Mouse (Mus musculus): ENCODE results near the gene Sult2b1. TPM values are rescaled to one million over a fixed set of nuclear protein-coding genes. Genes with fewer than 3 reads are reported as not detected.

The Sult2b1 gene
- polyA plus RNA-seq, 1 experiment from 2014 or later, result 2.5 TPM

DNA sequence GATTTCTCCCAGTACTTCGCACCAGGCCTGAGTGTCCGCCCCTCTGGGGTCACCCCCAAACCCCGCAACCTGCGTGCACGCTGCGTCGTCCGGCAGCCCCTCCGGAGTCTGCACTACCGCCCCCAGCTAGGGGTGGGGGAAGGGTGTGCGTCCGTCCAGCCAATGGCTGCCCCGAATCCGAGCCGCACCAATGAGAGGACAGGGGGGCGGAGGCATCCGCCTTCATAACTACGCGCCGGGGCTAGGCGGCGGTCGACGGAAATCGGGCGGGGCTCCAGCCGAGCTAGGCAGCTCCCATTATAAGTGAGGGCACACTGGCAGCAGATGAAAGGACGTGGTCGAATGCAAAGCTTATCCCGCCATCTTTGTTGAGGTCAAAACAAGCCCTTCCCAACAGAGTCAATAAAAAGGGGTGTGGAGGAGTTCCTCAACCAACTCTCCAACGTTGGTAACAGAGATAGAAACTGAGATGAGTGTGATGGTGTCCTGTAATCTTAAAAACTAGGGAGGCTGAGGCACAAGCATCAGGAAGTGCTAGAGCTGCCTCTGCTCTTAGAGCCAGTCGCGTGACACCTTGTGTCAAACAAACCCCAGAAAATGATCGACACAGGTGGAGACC is 69.3 kb downstream of the Sult2b1 start, which contains the start of gene Rpl18:
Rpl18 (plus strand) TSS at position 368 of the 619 bp plus-strand sequence.
- ATAC-seq (ENCODE audit: insufficient number of reproducible peaks, insufficient read depth, low FRiP score, low TSS enrichment), result peak; percentile 85
- H3K9ac ChIP-seq, result peak within 1 kb of the TSS; percentile 71
- peak within 1 kb of the TSS; percentile 65 for H3K27ac ChIP-seq
- H3K9me3 ChIP-seq, result no peaks in the 10 kb centered on the region
- H3K4me2 ChIP-seq (replicated peaks), result peak within 1 kb of the TSS; percentile 95
- H3K4me3 ChIP-seq, result peak within 1 kb of the TSS; percentile 88
- 7% methylated on average over 34 of the region's 34 CpGs for WGBS
- H3K4me1 ChIP-seq, result peaks cover 44% of the 10 kb centered on the region
- no peaks in the 10 kb centered on the region for H3K27me3 ChIP-seq
- peaks cover 49% of the 10 kb centered on the region for H3K36me3 ChIP-seq

GRCm38 (mm10) chr7:45714630-45715089 is 69.8 kb downstream of the Sult2b1 start:
- Histone ChIP-seq H3K27ac (peak overlapping the region; percentile 32), H3K36me3 (peaks cover 49% of the 10 kb centered on the region), H3K27me3 (no peaks in the 10 kb centered on the region), H3K4me3 (peak overlapping the region; percentile 69), H3K9ac (peak overlapping the region; percentile 71), H3K4me2 (replicated peaks) (peak overlapping the region; percentile 95), H3K9me3 (no peaks in the 10 kb centered on the region), H3K4me1 (peaks cover 40% of the 10 kb centered on the region)
- 10% methylated on average over 14 of the region's 14 CpGs for WGBS
- ATAC-seq (ENCODE audit: insufficient number of reproducible peaks, insufficient read depth, low FRiP score, low TSS enrichment), result peak; percentile 30

- no peaks in the 10 kb centered on the region for H3K27me3 ChIP-seq
- H3K9me3 ChIP-seq, result no peaks in the 10 kb centered on the region
- peak overlapping the region; percentile 69 for H3K4me3 ChIP-seq
- H3K27ac ChIP-seq, result no peak overlapping the region
- peak overlapping the region; percentile 71; the same call in 1 of the 2 replicates for H3K9ac ChIP-seq
- H3K4me1 ChIP-seq, result peaks cover 40% of the 10 kb centered on the region
- ATAC-seq (ENCODE audit: insufficient number of reproducible peaks, insufficient read depth, low FRiP score, low TSS enrichment), result no peak
- WGBS, result 75% methylated on average over 6 of the region's 6 CpGs
- H3K4me2 ChIP-seq (replicated peaks), result peak overlapping the region; percentile 95
- H3K36me3 ChIP-seq, result peaks cover 46% of the 10 kb centered on the region
These were observed 70.5 kb downstream of the Sult2b1 start for GRCm38 (mm10) chr7:45713881-45714520.

DNA sequence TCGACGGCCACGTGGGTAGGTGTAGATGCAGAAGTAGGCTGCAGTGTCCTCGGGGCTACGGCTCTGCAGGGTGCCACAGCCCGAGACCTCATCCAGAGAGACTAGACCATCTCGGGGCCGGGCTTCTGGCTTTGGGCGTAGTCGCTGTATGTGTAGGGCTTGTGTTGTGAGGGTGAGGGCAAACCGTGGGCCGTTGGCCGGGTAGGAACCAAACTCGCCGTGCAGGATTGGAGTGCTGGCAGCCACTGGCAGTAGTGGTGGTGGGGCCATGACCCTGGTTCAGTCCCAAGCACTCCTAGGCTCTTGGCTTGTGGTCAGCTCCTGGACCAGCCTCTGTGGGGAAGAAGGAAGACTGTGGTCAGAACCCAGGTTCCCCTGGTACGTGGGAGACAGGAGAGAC is 71.1 kb downstream of the Sult2b1 start:
- Histone ChIP-seq H3K27ac (no peak overlapping the region), H3K9ac (no peak overlapping the region), H3K36me3 (peaks cover 46% of the 10 kb centered on the region), H3K4me3 (no peak overlapping the region), H3K27me3 (no peaks in the 10 kb centered on the region), H3K4me1 (peaks cover 43% of the 10 kb centered on the region), H3K9me3 (no peaks in the 10 kb centered on the region), H3K4me2 (replicated peaks) (no peak overlapping the region)
- WGBS, result 90% methylated on average over 16 of the region's 16 CpGs
- ATAC-seq (ENCODE audit: insufficient number of reproducible peaks, insufficient read depth, low FRiP score, low TSS enrichment), result no peak

DNA sequence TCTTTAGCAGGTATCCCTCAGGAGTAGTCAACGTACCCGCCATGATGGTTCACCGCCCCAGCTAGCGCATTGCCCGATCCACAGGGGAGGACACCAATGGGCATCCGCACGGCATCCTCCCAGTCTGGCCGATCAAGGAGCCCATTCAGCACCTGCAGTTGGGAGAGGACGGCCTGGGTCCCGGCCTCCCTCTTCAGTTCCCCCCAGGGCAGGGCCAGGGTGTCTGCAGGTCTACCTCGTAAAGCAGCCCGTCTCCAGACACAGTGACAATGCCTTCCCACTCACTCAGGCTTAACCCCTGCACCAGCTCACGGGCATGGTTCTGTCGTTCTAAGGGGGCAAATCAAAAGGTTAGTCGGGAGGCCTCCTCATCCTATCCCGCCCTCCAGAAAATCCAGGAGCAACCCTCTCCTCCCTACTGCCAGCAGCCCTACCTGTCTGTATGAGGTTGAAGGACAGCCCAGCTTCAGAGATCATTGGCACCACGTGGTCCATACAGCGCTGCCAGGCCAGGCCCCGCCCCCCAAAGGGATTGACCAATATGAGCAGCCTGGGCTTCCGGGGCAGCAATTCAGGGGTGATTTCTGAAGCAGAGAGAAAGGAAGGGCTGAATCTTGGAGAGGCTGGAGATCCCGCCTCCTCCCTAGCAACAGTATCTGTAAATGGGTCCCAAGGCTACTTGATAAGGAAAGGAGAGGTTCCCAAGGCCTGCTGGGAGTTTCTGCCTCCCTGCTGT is 72.3 kb downstream of the Sult2b1 start:
- WGBS, result 89% methylated on average over 21 of the region's 21 CpGs
- Histone ChIP-seq H3K4me3 (no peak overlapping the region), H3K36me3 (peaks cover 46% of the 10 kb centered on the region), H3K9me3 (no peaks in the 10 kb centered on the region), H3K9ac (no peak overlapping the region), H3K4me1 (peaks cover 54% of the 10 kb centered on the region), H3K27me3 (no peaks in the 10 kb centered on the region), H3K4me2 (replicated peaks) (no peak overlapping the region), H3K27ac (no peak overlapping the region)
- no peak for ATAC-seq (ENCODE audit: insufficient number of reproducible peaks, insufficient read depth, low FRiP score, low TSS enrichment)

DNA sequence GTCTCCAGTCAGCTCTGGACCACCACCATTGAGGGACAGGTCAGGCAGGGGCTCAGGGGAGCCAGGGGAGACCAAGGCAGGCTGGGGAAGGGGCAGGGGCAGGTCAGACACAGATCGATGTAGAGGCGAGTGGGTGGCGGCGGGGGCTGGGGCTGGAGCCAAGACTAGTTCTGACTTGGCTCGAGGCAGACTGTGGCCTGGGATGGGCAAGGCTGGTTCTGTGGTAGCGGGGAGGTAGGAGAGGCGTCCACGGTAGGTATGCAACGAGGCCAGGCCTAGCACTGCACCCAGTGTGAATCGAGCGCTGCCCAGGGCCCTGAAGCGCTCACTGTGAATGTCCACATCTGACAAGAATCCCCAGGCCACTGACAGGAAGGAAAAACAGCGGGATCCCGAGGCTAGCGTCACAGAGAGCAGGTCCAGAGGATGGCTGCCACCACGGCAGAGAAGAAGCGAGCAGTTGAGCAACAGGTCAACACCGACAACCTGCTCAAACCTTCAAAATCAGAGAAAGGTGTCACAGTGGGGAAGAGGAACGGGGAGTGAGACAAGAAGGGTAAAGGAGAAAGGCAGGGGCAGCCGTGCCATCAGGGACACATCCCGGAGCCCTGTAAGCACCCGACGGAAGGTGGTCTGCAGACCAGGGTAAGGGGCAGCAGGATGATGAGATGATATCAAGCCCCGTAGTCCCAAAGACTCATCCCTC is 73.0 kb downstream of the Sult2b1 start:
- Histone ChIP-seq H3K9ac (no peak overlapping the region), H3K4me3 (no peak overlapping the region), H3K9me3 (no peaks in the 10 kb centered on the region), H3K27me3 (no peaks in the 10 kb centered on the region), H3K36me3 (peaks cover 46% of the 10 kb centered on the region), H3K4me1 (peaks cover 51% of the 10 kb centered on the region), H3K27ac (no peak overlapping the region), H3K4me2 (replicated peaks) (no peak overlapping the region)
- no peak for ATAC-seq (ENCODE audit: insufficient number of reproducible peaks, insufficient read depth, low FRiP score, low TSS enrichment)
- WGBS, result 93% methylated on average over 24 of the region's 24 CpGs

DNA sequence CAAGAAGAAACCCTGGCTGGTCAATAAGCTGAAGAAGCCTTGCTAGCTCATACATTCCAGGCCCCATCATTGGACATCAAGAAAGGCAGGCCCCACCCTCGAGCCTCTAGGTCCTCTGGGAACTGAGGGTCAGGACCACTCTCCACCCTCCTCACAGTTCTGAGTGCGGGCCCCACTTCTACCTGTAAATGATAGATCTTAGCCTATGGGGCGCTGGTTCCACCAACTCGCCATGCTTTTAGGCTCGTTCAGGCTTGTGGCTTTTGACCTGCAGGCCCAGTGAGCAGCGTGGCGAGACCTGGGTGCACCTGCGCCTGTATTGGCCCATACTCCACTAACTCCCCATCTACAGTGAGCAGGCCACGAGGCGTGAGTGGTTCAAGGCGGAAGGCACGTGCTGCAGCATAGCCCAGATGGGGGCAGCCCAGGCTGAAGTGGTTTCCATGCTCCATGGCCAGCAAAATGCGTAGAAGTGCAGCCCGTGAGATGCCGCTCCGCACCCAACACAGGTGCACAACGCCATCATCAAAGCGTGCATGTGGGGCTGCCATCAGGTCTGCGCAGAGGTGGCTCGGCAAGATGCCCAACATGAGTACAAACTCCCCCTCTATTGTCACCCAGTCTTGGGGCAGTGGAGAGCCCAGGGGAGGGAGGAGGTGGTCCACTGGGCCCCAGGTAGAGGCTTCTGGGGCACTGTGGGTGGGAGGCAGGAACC is 73.8 kb downstream of the Sult2b1 start:
- WGBS, result 90% methylated on average over 20 of the region's 20 CpGs
- Histone ChIP-seq H3K4me3 (no peak overlapping the region), H3K36me3 (peaks cover 46% of the 10 kb centered on the region), H3K4me2 (replicated peaks) (no peak overlapping the region), H3K27ac (no peak overlapping the region), H3K4me1 (peaks cover 47% of the 10 kb centered on the region), H3K9ac (no peak overlapping the region), H3K27me3 (no peaks in the 10 kb centered on the region), H3K9me3 (no peaks in the 10 kb centered on the region)
- no peak for ATAC-seq (ENCODE audit: insufficient number of reproducible peaks, insufficient read depth, low FRiP score, low TSS enrichment)

GRCm38 (mm10) chr7:45709677-45710355 is 74.7 kb downstream of the Sult2b1 start:
- H3K4me2 ChIP-seq (replicated peaks), result no peak overlapping the region

DNA sequence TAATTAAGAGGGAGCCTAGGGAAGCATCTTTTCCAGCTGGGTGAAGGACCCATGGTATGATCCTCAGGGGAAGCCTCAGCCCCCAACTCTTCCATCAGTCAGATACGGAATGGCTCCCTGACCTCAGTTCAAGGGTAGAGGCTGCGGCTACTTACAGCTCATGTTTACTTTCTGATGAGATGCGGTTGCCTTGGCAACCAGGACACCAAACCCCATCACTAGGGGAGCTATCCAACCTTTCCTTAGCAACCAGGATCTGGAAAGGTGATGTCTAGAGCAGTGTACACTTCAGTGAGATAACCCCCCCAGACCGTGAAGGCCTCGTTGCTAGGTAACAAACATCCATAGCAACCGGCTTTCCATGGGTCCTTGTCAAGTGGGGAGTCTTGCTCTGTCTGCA is 75.4 kb downstream of the Sult2b1 start:
- Histone ChIP-seq H3K4me2 (replicated peaks) (peak overlapping the region; percentile 98; the same call in 1 of the 2 replicates), H3K4me1 (peaks cover 40% of the 10 kb centered on the region), H3K27ac (no peak overlapping the region; the same call in 1 of the 2 replicates), H3K9me3 (no peaks in the 10 kb centered on the region), H3K9ac (no peak overlapping the region), H3K27me3 (no peaks in the 10 kb centered on the region), H3K36me3 (peaks cover 44% of the 10 kb centered on the region), H3K4me3 (0 out of 2 replicates have a peak overlapping the region, but pooled peaks have one; percentile 3)
- 47% methylated on average over 6 of the region's 6 CpGs for WGBS
- ATAC-seq (ENCODE audit: insufficient number of reproducible peaks, insufficient read depth, low FRiP score, low TSS enrichment), result no peak

More at GRCm38 (mm10) chr7:45709677-45710355, 74.7 kb downstream of the Sult2b1 start:
- Histone ChIP-seq H3K9ac (no peak overlapping the region), H3K4me3 (no peak overlapping the region), H3K9me3 (no peaks in the 10 kb centered on the region), H3K27me3 (no peaks in the 10 kb centered on the region), H3K4me1 (peaks cover 47% of the 10 kb centered on the region), H3K36me3 (peaks cover 46% of the 10 kb centered on the region), H3K27ac (no peak overlapping the region; the same call in 1 of the 2 replicates)
- no peak for ATAC-seq (ENCODE audit: insufficient number of reproducible peaks, insufficient read depth, low FRiP score, low TSS enrichment)
- 79% methylated on average over 14 of the region's 14 CpGs for WGBS

DNA sequence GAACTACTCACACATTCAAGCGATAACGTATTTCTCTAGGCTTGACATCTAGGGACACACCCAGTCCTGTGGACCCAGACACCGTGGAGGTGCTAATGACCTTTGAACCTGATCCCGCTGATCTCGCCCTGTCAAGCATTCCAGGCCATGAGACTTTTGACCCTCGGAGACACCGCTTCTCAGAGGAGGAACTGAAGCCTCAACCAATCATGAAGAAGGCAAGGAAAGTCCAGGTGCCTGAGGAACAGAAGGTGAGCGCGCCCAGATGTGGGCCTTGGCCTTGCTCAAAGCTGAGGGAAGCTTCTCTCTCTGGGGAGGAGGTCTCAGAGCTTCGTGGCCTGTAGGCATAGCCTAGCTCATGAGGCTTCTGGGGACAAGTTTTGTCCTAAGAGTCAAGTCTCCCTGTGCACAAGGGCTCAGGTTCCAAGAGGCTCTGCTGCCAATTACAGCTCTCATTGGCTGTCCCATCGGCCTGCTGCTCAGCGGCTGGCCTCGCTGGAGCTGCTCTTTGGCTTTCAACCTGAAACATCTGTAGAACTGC is 76.2 kb downstream of the Sult2b1 start:
- H3K27ac ChIP-seq, result peak overlapping the region; percentile 85; the same call in 1 of the 2 replicates
- peaks cover 45% of the 10 kb centered on the region for H3K4me1 ChIP-seq
- H3K9ac ChIP-seq, result peak overlapping the region; percentile 7; the same call in 1 of the 2 replicates
- H3K27me3 ChIP-seq, result no peaks in the 10 kb centered on the region
- no peaks in the 10 kb centered on the region for H3K9me3 ChIP-seq
- H3K4me2 ChIP-seq (replicated peaks), result peak overlapping the region; percentile 98
- peak overlapping the region; percentile 3; the same call in 1 of the 2 replicates for H3K4me3 ChIP-seq
- ATAC-seq (ENCODE audit: insufficient number of reproducible peaks, insufficient read depth, low FRiP score, low TSS enrichment), result no peak
- peaks cover 38% of the 10 kb centered on the region for H3K36me3 ChIP-seq
- 38% methylated on average over 13 of the region's 13 CpGs for WGBS
